Mouse (Mus musculus) E14TG2a.4 (cell line): ENCODE measurements at regions not wholly inside any gene's neighbourhood (a gene's known extent, or its start where the extent isn't known, plus 50 kb on each side); places are given as distances from the start of the nearest gene placed in this dataset.

Experiments used
- CTCF ChIP-seq: conservative IDR thresholded peaks from 2 replicates; pipeline ENCODE4 v1.5.1; 2014; ENCODE audit warnings: low read length
- NANOG ChIP-seq: IDR thresholded peaks from 2 replicates; pipeline ENCODE4 v1.6.1; 2014; ENCODE audit warnings: borderline replicate concordance, low read length, mixed read lengths
- POU5F1 ChIP-seq: IDR thresholded peaks from 2 replicates; pipeline ENCODE4 v1.6.1; 2014; ENCODE audit warnings: low read length, borderline replicate concordance

GRCm38 (mm10) chr11:40540229-40540628, 154.8 kb downstream of the Mat2b start:
- no peak for TF ChIP-seq CTCF
- TF ChIP-seq POU5F1 = no peak
- no peak for TF ChIP-seq NANOG
